Mouse (Mus musculus) forebrain, embryonic 16.5 days (tissue): ENCODE results near the gene Prss35. TPM values are rescaled to one million over a fixed set of nuclear protein-coding genes. Genes with fewer than 3 reads are reported as not detected.

Experiments used
- ATAC-seq: fragments of 200-750 bp; cut with Nextera tagmentation; 2 replicates; pipeline ENCODE4 v1.8.0; 2017; ENCODE audit warnings: mild to moderate bottlenecking, moderate library complexity
- H3K27ac ChIP-seq: fragments of 300-500 bp; sonication (generic); 2 replicates; pipeline ENCODE4 v1.5.1; 2014; ENCODE audit warnings: low read length, control low read depth
- H3K27me3 ChIP-seq: fragments of 300-500 bp; sonication (generic); replicated peaks from 2 replicates; pipeline ENCODE4 v1.6.1; 2014; ENCODE audit warnings: low read length; ENCODE audit not compliant: control insufficient read depth, insufficient read depth
- H3K36me3 ChIP-seq: fragments of 300-500 bp; sonication (generic); 2 replicates; pipeline ENCODE4 v1.6.1; 2014; ENCODE audit not compliant: control insufficient read depth, insufficient read depth
- H3K4me1 ChIP-seq: fragments of 300-500 bp; sonication (generic); replicated peaks from 2 replicates; pipeline ENCODE4 v1.6.1; 2014; ENCODE audit warnings: low read length; ENCODE audit not compliant: control insufficient read depth, insufficient read depth
- H3K4me2 ChIP-seq: fragments of 300-500 bp; sonication (generic); 2 replicates; pipeline ENCODE4 v1.6.1; 2014; ENCODE audit warnings: mild to moderate bottlenecking, low read length, control low read depth
- H3K4me3 ChIP-seq: fragments of 300-500 bp; sonication (generic); replicated peaks from 2 replicates; pipeline ENCODE4 v1.5.1; 2014; ENCODE audit warnings: mild to moderate bottlenecking, low read length, control low read depth
- H3K9ac ChIP-seq: fragments of 300-500 bp; sonication (generic); replicated peaks from 2 replicates; pipeline ENCODE4 v1.6.1; 2014; ENCODE audit warnings: low read depth, low read length, control low read depth
- H3K9me3 ChIP-seq: fragments of 300-500 bp; sonication (generic); 2 replicates; pipeline ENCODE4 v1.6.1; 2016; ENCODE audit warnings: low read length; ENCODE audit not compliant: control insufficient read depth
- WGBS: fragments of 180-500 bp; shearing (Covaris S2); extraction: QIAGEN DNeasy Blood & Tissue Kit; methylation state at CpG from one replicate; pipeline ENCODE4 v1.1.7; 2014; 5-methylcytosine and 5-hydroxymethylcytosine counted together
- polyA plus RNA-seq: library from polyadenylated mRNA; unstranded; fragments of >200 nt; fragmentation: Nextera tagmentation; extraction: Ambion mirVana; gene quantifications from 2 replicates; pipeline ENCODE4 v1.2.1, GENCODE M21; 2015

Gene Prss35
- polyA plus RNA-seq, 1 experiment from 2014 or later: 0.90 TPM

- H3K4me3 ChIP-seq: no peak overlapping the region
- peak; percentile 32 for ATAC-seq
- peaks cover 9% of the 10 kb centered on the region for H3K4me1 ChIP-seq
- no peaks in the 10 kb centered on the region for H3K36me3 ChIP-seq
- no peak overlapping the region; the same call in 1 of the 2 replicates for H3K4me2 ChIP-seq
- peak overlapping the region; percentile 68 for H3K27ac ChIP-seq
- no peaks in the 10 kb centered on the region for H3K27me3 ChIP-seq
- H3K9ac ChIP-seq: no peak overlapping the region
- H3K9me3 ChIP-seq: no peaks in the 10 kb centered on the region
- WGBS: 63% methylated on average over 5 of the region's 5 CpGs
Measured at GRCm38 (mm10) chr9:86726381-86726720, 17.1 kb upstream of the Prss35 start.

- H3K4me1 ChIP-seq: peaks cover 9% of the 10 kb centered on the region
- no peak overlapping the region for H3K9ac ChIP-seq
- ATAC-seq: no peak
- no peaks in the 10 kb centered on the region for H3K27me3 ChIP-seq
- H3K36me3 ChIP-seq: no peaks in the 10 kb centered on the region
- no peak overlapping the region for H3K4me2 ChIP-seq
- H3K9me3 ChIP-seq: no peaks in the 10 kb centered on the region
- no peak overlapping the region for H3K27ac ChIP-seq
- H3K4me3 ChIP-seq: no peak overlapping the region
- WGBS: 62% methylated on average over 10 of the region's 10 CpGs
Measured at GRCm38 (mm10) chr9:86728214-86728814, 15.1 kb upstream of the Prss35 start.

GRCm38 (mm10) chr9:86729084-86729483 lies 14.4 kb upstream of the Prss35 start:
- Histone ChIP-seq H3K27ac (no peak overlapping the region), H3K9me3 (no peaks in the 10 kb centered on the region), H3K36me3 (no peaks in the 10 kb centered on the region), H3K4me1 (peaks cover 9% of the 10 kb centered on the region), H3K4me3 (no peak overlapping the region), H3K27me3 (no peaks in the 10 kb centered on the region), H3K4me2 (no peak overlapping the region), H3K9ac (no peak overlapping the region)
- no peak for ATAC-seq
- WGBS: 73% methylated on average over 1 of the region's 1 CpGs

- Histone ChIP-seq H3K4me2 (no peak overlapping the region), H3K9me3 (no peaks in the 10 kb centered on the region), H3K27ac (no peak overlapping the region), H3K9ac (no peak overlapping the region), H3K27me3 (no peaks in the 10 kb centered on the region), H3K4me3 (no peak overlapping the region), H3K36me3 (no peaks in the 10 kb centered on the region), H3K4me1 (peaks cover 9% of the 10 kb centered on the region)
- WGBS: 97% methylated on average over 3 of the region's 3 CpGs
- ATAC-seq: no peak
Measured at GRCm38 (mm10) chr9:86729811-86730210, 13.6 kb upstream of the Prss35 start.

GRCm38 (mm10) chr9:86734357-86734756 lies 9.1 kb upstream of the Prss35 start:
- Histone ChIP-seq H3K4me3 (no peak overlapping the region), H3K9ac (no peak overlapping the region), H3K27ac (no peak overlapping the region), H3K27me3 (no peaks in the 10 kb centered on the region), H3K4me2 (no peak overlapping the region), H3K4me1 (no peaks in the 10 kb centered on the region), H3K36me3 (no peaks in the 10 kb centered on the region), H3K9me3 (no peaks in the 10 kb centered on the region)
- ATAC-seq: no peak

GRCm38 (mm10) chr9:86734795-86735194 lies 8.7 kb upstream of the Prss35 start:
- Histone ChIP-seq H3K27ac (no peak overlapping the region), H3K4me1 (no peaks in the 10 kb centered on the region)
- whole genome bisulfite sequencing: 77% methylated on average over 9 of the region's 9 CpGs

GRCm38 (mm10) chr9:86736991-86737390 lies 6.5 kb upstream of the Prss35 start:
- Histone ChIP-seq H3K36me3 (no peaks in the 10 kb centered on the region), H3K27ac (no peak overlapping the region), H3K27me3 (no peaks in the 10 kb centered on the region), H3K9ac (no peak overlapping the region), H3K9me3 (no peaks in the 10 kb centered on the region), H3K4me1 (no peaks in the 10 kb centered on the region), H3K4me3 (no peak overlapping the region), H3K4me2 (no peak overlapping the region)
- 96% methylated on average over 4 of the region's 4 CpGs for WGBS
- ATAC-seq: no peak

More at GRCm38 (mm10) chr9:86734795-86735194, 8.7 kb upstream of the Prss35 start:
- H3K36me3 ChIP-seq: no peaks in the 10 kb centered on the region
- H3K9ac ChIP-seq: no peak overlapping the region
- no peaks in the 10 kb centered on the region for H3K27me3 ChIP-seq
- no peaks in the 10 kb centered on the region for H3K9me3 ChIP-seq
- no peak overlapping the region for H3K4me3 ChIP-seq
- no peak for ATAC-seq
- H3K4me2 ChIP-seq: no peak overlapping the region

- H3K36me3 ChIP-seq: no peaks in the 10 kb centered on the region
- H3K9me3 ChIP-seq: no peaks in the 10 kb centered on the region
- H3K4me2 ChIP-seq: no peak overlapping the region
- ATAC-seq: no peak
- H3K4me3 ChIP-seq: no peak overlapping the region
- H3K9ac ChIP-seq: no peak overlapping the region
- H3K27ac ChIP-seq: no peak overlapping the region
- no peaks in the 10 kb centered on the region for H3K27me3 ChIP-seq
- H3K4me1 ChIP-seq: peaks cover 3% of the 10 kb centered on the region
- 95% methylated on average over 1 of the region's 1 CpGs for WGBS
Measured at GRCm38 (mm10) chr9:86738067-86738466, 5.4 kb upstream of the Prss35 start.

GRCm38 (mm10) chr9:86738801-86739200 lies 4.6 kb upstream of the Prss35 start:
- Histone ChIP-seq H3K4me1 (peaks cover 9% of the 10 kb centered on the region), H3K4me3 (no peak overlapping the region), H3K9me3 (no peaks in the 10 kb centered on the region), H3K9ac (no peak overlapping the region), H3K27me3 (no peaks in the 10 kb centered on the region), H3K4me2 (no peak overlapping the region), H3K36me3 (no peaks in the 10 kb centered on the region), H3K27ac (no peak overlapping the region)
- no peak for ATAC-seq
- WGBS: 79% methylated on average over 8 of the region's 8 CpGs

GRCm38 (mm10) chr9:86739971-86740370 lies 3.5 kb upstream of the Prss35 start:
- WGBS: 26% methylated on average over 3 of the region's 3 CpGs
- Histone ChIP-seq H3K4me1 (peaks cover 9% of the 10 kb centered on the region), H3K4me2 (no peak overlapping the region), H3K36me3 (no peaks in the 10 kb centered on the region), H3K27ac (no peak overlapping the region), H3K27me3 (no peaks in the 10 kb centered on the region), H3K4me3 (no peak overlapping the region), H3K9ac (no peak overlapping the region), H3K9me3 (no peaks in the 10 kb centered on the region)
- ATAC-seq: no peak
